Mouse (Mus musculus): ENCODE results near the gene Mbnl2. TPM values are rescaled to one million over a fixed set of nuclear protein-coding genes. Genes with fewer than 3 reads are reported as not detected.

The Mbnl2 gene
- total RNA-seq, 4 experiments from 2014 or later: 203 to 240 (median 218) TPM

DNA sequence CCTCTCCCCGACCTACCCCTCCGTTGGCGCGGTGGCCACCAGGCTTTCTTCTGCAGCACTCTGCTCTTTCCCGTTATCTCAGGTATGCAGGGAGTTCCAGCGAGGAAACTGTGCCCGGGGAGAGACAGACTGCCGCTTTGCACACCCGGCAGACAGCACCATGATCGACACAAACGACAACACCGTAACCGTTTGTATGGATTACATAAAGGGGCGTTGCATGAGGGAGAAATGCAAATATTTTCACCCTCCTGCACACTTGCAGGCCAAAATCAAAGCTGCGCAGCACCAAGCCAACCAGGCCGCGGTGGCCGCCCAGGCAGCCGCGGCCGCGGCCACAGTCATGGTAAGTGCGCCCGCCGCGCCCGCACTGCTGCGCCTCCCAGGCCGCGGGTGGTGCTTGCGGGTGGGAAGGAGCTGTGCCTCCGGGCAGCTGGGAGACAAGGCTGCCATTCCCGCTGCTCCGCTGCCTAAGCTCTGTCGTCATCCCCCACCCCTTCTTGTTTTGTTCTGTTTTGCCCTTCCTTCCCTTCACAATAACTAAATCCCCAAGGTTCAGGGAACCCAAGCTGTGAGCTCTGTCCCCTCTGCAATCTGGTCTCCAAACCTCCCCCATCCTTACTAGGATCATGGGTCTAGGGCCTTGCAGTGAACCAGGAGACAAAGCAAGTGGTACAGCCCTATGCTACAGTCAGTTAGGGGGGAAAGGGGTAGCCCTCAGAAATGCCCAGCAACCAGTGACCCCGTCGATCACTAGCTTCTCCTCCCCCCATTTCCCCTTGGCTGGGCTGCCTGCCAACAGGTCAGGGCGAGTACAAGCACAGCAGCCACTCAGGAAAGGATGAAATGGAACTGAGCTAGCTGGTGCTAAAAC lies 113.6 kb downstream of the Mbnl2 start:
- DNase-seq: no peak

DNA sequence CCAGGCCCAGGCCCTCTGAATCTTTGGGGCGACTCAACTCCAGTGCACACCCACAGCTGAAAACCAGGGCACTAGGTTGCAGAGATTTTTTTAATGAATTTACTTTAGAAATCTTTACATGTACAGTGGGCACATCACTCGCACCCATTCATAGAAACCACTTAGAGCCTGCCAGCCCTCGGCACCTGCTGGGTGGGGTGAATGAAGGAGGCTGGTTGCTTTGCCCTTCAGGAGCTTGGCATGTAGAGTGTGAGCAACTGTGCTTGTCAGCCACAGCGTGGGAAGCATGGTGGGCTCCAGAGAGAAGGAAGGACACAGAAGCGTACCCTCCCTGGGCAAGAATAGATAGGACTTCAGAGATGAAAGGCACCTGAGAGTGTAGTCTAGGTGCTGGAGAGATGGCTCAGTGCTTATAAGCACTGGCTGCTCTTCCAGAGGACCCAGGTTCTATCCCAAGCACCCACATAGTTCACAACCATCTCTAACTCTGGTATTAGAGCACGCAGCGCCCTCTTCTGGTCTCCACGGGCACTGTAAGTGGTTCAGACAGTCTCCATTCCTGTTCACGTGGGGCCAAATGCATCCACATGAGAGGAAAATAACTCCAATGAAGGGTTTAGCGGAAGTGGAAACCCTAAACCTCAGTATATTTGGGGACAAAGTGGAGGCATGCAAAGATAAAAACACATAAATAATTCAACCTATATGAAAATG lies 114.9 kb downstream of the Mbnl2 start:
- DNase-seq: no peak

DNA sequence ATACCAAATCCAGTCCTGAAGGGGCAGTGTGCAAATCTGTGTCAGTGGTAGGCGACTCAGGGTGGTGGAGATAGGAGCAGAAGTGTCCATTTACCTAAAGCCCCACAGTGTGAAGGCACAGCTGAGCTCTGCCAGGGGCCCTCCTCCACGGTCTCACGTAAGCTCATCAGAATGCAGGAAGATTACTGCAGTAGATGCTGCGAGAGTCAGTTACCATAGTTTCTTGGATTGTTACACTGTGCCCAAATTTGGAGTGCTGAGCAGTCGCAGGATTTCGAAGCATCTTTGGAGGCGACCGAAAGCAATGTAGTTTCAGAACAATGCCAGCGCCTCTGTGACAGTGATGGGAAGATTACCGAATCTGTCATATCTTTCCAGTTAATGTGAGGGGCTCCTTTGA lies 116.2 kb downstream of the Mbnl2 start:
- no peak for DNase-seq

DNA sequence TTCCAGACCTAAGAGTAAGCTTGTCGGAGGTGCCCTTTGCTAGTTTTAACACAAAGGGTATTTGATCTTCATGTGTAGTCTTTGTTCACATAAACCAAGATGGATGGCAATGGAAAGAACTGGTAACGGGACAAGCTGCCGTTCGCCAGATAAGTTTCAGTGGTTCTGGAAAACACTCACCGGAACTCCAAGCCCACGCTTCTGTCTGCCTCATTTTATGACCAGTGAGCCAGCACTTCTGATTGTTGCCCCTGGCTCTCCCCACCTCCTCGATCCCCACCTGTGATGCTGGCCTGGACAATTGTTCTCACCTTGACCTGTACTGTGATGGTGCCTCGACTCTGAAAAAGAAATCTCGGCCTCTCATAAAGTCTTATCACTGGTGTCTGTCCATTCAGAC lies 117.0 kb downstream of the Mbnl2 start:
- DNase-seq: no peak

DNA sequence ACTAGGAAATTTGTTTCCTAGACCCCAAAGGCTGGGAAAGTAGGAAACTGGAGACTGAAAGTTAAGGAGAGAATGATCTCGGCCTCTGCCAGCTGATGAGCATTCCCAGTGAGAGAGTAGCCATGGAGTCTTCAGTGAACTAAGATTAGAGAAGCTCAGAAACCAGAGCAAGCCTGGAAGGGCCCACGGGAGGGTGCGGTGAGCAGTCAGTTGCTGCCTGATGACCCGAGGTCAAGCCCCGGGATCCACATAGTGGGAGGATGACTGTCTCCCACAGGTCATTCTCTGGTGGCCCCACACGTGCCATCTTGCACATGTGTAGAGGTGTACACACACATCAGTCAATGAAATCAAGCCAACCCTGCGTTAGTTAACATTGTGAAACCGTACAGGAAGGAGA lies 118.0 kb downstream of the Mbnl2 start:
- DNase-seq: no peak

DNA sequence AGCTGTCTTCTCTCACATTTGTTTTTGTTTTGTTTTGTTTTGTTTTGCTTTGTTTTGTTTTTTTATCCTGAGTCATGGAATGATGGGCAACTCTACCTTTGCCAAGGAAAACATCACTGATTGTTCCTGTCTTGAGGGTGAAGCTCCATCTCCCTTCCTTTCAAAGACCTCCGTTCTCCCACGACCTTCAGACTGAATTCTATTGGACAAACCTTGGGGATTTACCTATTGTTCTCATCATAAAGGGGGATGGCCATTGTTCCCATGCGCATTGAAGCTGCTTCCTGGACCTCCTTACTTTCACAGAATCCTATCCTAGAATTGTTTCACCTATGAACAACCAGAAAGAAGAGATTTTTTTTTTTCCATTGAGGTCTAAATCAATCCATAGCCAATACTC lies 118.7 kb downstream of the Mbnl2 start:
- DNase-seq: no peak

DNA sequence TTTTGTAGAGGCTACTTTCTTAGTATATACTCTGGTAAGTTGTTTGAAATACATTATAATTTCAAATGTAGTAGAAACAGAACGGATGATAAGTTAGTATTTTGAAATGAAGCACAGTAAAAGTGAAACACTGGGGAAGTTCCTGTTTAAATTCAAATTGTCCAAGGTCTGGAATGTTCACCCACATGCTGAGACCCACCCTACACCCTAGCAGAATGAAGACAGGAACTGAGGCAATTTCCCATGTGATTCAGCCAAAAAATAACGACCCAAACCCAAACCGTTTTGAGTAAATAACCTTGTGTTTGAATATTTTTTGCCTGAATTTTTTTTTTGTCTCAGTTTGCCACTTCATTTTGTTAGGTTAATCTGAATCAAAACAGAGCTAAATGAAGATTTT lies 119.4 kb downstream of the Mbnl2 start:
- DNase-seq: no peak

DNA sequence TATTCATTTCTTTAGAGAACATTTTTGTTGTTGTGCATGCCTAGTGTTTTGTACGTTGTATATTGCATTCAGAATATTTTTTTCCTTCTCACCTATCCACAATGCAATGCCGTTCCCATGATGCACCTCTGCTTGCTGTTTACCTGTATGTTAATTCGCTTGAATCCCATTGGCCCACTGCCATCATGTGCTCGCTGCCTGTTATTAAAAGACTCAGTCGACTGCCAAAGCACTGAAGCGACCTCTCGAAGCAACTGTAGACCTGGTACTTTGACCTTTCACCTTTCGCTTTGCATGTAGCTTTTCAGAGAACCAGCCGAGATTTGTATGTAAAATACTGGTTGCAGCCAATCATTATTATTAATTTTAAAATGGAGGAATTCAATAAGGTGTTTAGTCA lies 120.0 kb downstream of the Mbnl2 start:
- DNase-seq: no peak

DNA sequence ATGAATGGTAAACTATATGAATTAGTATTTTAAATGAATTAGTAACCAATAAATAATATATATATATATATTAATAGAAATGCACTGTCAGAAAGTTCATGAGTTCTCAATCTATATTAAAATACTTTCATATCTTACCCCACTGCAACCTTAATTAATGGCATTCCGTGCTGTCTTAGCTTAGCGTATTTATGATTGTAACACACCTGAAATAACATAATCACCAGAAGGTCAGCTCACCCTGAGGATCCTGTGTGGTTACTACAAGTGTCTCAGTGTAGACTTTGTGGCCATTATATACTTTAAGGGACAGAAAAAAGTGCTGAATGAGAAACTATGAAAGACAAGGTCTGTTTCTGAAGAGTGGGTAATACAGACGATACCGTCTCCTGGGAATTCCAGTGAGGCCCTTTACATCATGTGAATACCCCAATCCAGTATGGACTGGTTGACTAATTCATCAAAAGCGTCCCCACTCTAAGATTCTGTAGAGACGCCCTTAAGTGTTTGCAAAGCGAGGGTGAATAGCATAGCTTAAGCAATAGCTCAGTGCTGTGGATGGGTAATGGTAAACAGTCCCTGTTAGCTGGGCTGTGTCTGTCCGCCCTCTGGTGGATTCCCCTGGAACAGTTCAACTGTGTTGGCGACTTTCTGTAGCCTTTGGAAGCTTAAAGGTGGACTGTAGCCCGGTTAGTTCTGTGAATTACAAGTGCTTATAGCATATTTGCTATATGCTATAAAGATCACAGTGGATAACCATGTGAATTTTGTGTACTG lies 122.6 kb downstream of the Mbnl2 start:
- peak; percentile 70 for DNase-seq

DNA sequence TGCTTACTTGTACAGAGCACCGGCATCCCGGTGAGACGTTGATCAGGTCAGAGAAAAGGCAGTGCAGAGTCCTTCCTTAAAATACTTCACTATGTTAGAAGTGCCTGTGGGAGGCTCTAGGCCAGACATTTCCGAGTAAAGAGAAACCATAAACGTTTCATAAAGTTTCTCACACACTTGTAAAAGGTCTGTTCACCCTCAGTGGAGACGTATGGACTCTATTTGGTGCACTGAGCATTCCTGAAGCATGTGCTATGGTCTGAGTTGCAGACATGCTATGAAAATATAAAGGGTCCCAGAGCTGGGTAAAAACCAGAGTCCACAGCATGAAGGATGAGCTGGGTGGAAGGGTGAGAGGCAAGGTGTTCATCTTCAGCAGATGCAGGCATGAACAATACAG lies 124.1 kb downstream of the Mbnl2 start:
- no peak for DNase-seq

DNA sequence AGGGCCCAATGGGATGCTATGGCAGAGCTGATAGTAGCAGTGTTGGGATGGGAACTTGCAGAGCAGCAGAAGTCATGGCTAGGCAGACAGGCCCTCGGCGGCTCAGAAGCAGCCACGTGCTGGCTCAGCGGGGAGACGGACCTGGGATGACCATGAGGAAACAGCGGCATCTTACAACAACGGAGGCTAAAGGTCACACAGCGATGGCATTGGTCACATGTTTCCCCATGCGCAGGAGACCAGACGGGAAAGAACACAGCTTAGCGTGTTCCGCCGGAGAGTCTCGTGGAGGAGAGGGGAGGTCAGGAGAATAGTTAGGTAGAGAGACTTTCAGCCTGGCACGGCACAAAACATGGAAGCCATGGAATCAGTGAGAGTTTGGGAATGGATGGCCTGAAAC lies 125.7 kb downstream of the Mbnl2 start:
- no peak for DNase-seq

DNA sequence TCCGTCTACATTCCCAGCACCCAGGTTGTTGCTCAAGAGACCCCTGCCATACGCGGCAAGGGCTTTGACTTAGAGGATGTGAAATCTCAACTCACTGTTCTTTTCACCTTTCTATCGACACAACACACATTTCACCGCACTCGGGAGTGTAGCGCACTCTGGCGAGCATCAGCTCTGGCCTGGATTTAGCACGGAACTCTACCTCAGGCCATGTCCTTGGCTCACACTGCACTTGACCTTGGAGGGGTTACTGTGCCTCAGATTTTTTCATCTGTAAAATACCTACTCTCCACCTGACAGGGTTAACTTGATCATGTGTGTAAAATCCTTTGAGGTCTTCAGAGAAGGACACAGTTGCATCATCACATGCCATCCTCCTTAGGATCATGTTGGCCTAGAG lies 127.2 kb downstream of the Mbnl2 start:
- no peak for DNase-seq

DNA sequence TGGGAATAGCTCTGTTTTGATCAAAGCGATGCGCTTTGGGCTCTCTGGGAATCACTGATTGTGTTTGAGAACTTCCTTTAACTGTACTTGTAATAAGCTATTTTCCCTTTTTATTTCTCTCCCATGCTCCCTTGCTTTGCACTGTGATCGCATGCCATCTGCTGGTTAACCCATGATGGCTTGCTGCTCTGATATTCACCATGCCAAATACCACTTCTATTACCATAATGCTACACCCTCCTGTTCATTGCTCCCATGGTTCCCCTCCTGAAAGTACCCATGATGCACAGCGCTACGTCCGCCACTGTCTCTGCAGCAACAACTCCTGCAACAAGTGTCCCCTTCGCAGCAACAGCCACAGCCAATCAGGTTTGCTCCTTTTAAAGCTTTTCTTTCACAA lies 128.9 kb downstream of the Mbnl2 start:
- no peak for DNase-seq

DNA sequence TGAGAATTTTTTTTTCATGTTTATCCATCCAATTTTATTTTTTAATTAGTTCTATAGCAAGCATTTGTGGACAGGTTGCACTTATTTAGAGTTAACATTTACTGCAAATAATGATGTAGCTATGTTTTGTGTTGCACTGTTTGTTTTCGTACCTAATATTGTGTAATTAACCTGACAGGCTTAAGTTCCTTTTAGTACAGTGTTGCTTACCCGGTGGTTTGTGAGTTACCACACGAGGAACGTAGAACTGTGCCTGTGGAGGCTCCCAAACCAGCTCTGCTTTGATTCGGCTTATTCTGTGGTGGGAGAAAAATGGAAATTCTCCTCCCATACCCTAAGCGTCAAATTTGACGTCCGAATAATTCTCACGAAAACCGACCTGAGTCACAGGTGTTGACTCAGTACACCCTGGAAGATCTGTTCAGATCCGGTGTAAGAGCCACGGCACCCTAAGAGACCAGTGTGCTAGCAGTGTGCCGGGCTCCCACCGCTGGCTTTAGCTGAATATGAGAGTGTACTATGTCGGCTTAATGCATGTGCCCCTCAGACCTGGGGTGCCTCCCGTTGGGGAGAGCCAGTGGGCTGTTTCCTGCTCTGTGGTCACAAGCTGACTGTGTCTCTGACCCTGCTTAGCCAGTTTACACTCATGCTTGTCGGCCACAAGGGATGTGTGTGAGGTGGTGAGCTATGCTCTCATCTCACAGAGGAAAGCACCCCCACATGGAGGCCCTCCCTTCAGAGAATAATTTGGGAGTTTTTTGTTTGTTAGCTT lies 129.5 kb downstream of the Mbnl2 start:
- DNase-seq: no peak

DNA sequence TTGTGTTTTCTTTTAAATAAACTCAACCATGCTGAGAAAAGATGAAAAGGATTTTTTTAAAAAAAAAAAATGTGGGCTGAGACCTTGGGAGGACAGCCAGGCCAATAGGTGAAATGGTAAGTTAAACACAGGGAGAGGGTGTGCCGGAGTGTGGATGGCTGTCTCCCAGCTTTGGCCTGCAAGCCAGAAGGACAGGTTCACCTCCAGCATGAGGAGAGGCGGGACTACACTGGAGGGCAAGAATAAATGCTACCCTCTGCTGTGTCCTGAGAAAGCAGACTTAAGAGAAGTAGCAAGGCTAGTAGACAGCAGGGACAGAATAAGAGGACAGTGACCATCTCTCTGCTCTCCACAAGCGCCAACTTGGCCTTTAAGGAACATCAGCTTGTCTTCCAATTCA lies 130.1 kb downstream of the Mbnl2 start:
- no peak for DNase-seq

DNA sequence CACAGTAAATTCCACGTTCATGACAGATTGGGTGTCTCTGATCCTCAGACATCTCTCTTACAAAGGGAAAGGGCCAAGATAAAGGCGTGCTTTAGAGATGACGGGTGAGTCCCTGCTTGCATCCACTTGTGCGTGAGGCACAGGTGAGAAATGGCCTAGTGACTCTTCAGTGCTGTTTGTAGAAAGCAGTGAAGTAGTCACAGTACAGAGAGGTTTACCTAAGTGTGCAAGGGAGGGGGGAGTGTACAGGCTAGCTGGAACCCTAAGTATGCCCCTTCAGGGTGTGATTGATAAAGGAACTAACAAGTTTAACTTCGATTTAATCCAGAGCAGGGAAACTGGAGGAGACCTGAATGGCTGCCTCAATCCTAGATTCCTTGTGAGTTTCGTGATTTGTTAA lies 130.8 kb downstream of the Mbnl2 start:
- DNase-seq: no peak

DNA sequence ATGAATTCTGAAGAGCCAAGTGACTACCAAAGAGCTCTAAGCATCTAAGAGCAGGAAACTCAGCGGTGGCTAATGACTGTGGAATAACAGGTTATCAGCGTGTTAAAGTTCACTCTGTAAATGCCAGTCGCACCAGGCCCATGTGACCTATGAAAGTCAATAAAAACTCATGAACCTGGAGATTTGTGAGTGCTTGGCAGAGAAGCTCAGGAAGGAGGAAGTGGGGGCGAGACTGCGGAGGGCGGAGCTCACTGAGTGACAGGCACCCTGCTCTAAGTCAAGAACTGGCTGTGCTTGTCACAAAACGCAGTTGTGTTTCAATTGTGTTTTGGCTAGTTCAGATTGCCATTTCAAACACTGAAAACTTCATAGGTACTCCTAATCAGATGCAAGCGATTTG lies 131.4 kb downstream of the Mbnl2 start:
- DNase-seq: no peak

DNA sequence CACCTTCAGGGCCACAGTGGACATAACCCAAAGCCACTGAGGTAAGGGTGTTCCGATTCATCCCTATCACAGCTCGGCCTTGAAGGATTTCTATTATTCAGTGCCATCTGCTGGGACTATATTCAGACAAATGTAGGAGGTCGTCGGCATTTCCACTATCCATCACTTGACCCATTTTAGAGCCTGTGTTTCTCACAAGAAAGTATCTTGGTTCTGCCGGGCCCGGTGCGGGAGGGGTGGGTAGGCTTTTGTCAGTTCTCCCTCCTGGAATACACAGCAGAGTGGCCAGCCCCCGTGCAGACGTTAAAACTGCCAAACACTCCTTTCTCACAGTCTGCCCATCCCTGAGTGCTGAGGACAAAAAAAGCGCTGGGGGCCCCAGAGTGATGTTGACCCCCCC lies 134.4 kb downstream of the Mbnl2 start:
- no peak for DNase-seq

DNA sequence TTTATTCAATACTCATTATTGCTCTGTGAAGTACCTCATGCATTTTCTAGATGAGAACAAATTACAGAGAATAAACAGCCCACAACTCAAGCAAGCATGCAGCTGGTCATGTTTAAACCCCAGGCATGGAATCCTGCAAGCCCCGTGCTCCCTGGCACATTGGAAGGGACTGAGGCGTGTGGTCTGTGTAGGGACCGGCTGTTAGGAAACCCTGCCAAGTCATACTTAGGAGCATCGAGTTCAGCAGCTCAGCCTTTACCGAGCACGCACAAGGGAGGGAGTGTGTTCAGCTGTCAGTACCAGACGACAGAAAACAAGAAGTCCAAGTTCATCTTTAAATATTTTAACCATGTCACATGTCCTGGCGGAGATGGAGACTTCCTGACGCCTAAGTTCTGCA lies 141.4 kb downstream of the Mbnl2 start:
- DNase-seq: no peak

DNA sequence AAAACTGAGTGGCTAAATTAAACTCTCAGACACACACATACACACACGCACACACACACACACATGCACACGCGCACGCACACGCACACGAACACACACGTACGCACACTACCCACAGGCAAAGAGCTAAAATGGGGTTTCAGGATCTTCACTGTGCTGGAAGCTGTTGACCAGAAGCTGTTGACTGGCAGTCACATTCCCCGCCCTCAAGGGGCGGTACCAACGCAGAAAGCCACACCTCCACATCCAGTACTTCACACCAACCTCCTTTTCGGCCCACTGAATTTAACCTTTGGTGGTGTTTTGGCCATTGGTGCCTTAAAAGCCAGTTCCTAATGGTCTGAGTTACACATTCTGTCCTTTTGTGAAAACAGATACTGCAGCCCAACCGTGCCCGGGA lies 143.5 kb downstream of the Mbnl2 start:
- no peak for DNase-seq

DNA sequence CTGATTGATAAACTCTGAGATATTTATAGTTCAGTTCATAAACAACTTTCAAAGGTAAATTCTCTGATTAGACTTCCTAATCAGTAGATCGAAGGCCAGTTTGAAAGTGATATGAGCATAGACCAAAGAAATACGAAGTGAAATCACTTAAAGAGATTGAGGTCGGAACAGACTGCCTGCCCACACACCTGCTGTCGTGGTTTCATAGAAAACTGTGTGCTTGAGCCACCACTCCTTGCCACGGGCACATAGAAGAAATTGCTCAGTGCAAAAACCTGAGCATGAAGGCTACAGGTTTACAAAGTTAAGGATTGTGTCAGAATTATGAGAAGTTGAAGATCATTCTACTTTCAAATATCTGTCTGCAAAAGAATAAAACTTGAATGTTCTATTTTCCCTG lies 153.0 kb downstream of the Mbnl2 start:
- no peak for DNase-seq

DNA sequence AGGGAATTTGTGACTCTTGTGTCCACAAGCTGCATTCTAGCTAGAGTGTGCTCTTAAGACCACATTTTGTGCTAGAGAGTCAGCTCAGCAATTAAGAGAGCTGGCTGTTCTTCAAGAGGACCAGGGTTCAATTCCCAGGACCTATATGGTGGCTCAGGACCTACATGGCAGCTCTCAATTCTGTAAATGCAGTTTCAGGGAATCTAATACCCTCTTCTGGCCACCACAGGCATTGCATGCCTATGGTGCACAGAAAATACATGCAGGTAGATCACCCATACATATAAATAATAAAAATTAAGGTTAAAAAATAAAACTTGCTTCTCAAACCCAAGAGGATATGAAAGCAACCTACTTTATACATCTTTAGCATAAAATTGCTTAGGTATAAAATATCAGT lies 157.3 kb downstream of the Mbnl2 start:
- no peak for DNase-seq
